Comparison of ENCODE assay signal across 9 mouse cellular contexts in the genomic region with DNA sequence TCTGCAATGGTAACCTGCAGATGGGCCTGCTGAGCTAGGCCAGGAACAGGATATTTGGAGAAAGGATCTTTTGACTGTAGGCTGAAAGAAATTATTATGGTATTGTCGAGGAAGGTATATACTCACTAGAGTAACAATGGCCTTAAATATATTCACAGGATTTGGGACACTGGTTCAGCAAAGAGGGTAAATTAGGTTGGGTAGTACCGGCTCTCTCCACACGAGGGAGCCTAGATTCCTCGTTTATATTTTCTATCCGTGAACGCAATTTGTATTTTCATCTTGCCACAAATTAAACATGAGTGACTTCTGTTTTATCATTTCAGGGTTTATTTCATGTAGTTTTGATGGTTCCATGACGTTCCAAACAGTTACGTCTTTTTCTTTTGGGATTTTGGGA. TPM values are rescaled to one million over a fixed set of nuclear protein-coding genes. Genes with fewer than 3 reads are reported as not detected.
DNase-seq lines count a peak whose midpoint lies in the region; ATAC-seq and TF ChIP-seq lines count a peak whose summit lies in the region.
"Had no signal": no experiment of that assay in that cellular context is flagged by ENCODE, and none has a peak within 500 bp of the region (broad histone marks: within the 10 kb centered on the region; RNA-seq: fewer than 3 reads in every experiment).

No protein-coding gene starts in this region.

- H3K9me3 ChIP-seq in hindbrain, embryonic 11.5 days (ENCODE audit: control insufficient read depth, low read length), result no peaks in the 10 kb centered on the region
- H3K9me3 ChIP-seq in hindbrain, embryonic 13.5 days, result no peaks in the 10 kb centered on the region
- peaks cover 3% of the 10 kb centered on the region; the same call in 1 of the 2 replicates for H3K9me3 ChIP-seq in G1E (replicated peaks)
- H3K9me3 ChIP-seq: lung, embryonic 15.5 days had no signal

- peak; percentile 43; the same call in 1 of the 2 replicates for TF ChIP-seq CTCF in G1E (IDR thresholded peaks at IDR 0.05; ENCODE audit: low read depth, low read length)

- peak; percentile 77 for DNase-seq in hindbrain, embryonic 11.5 days (ENCODE audit: low spot score)
- DNase-seq in G1E (ENCODE audit: low spot score), result no peak
- peak; percentile 76 for DNase-seq in cerebellum, adult 9-10 months
- DNase-seq in frontal cortex, postnatal 36 days (ENCODE audit: low spot score in 2 of 2), result peak; percentile 72 to 79
- peak; percentile 19 for DNase-seq in layer of hippocampus, adult 9-11 months
- DNase-seq in thymus, postnatal 36 days, result peak; percentile 8 to 34

- 12% methylated on average over 8 of the region's 8 CpGs for WGBS in hindbrain, embryonic 11.5 days
- 12% methylated on average over 8 of the region's 8 CpGs for WGBS in hindbrain, embryonic 13.5 days

- H3K4me2 ChIP-seq in hindbrain, embryonic 11.5 days (replicated peaks; ENCODE audit: low read depth, low read length), result no peak overlapping the region
- no peak overlapping the region for H3K4me2 ChIP-seq in hindbrain, embryonic 13.5 days
- H3K4me2 ChIP-seq: lung, embryonic 15.5 days had no signal

- H3K27ac ChIP-seq in hindbrain, embryonic 11.5 days (ENCODE audit: low read depth, low read length), result no peak overlapping the region
- H3K27ac ChIP-seq in hindbrain, embryonic 13.5 days, result no peak overlapping the region
- H3K27ac ChIP-seq: lung, embryonic 15.5 days had no signal

- no peak overlapping the region for H3K4me3 ChIP-seq in hindbrain, embryonic 11.5 days (ENCODE audit: low read depth, low read length)
- H3K4me3 ChIP-seq in hindbrain, embryonic 13.5 days, result no peak overlapping the region
- H3K4me3 ChIP-seq in G1E (ENCODE audit: low read depth, low read length), result no peak overlapping the region
- H3K4me3 ChIP-seq: lung, embryonic 15.5 days had no signal

- no peaks in the 10 kb centered on the region for H3K4me1 ChIP-seq in hindbrain, embryonic 11.5 days (replicated peaks; ENCODE audit: control insufficient read depth, insufficient read depth, low read length)
- H3K4me1 ChIP-seq in hindbrain, embryonic 13.5 days (replicated peaks), result no peaks in the 10 kb centered on the region
- H3K4me1 ChIP-seq in G1E (ENCODE audit: insufficient read depth, low read depth, low read length), result no peaks in the 10 kb centered on the region
- H3K4me1 ChIP-seq: lung, embryonic 15.5 days had no signal

- H3K27me3 ChIP-seq in hindbrain, embryonic 11.5 days (ENCODE audit: control insufficient read depth, insufficient read depth, low read length), result no peaks in the 10 kb centered on the region
- peaks cover 9% of the 10 kb centered on the region; the same call in 1 of the 2 replicates for H3K27me3 ChIP-seq in hindbrain, embryonic 13.5 days
- no peaks in the 10 kb centered on the region for H3K27me3 ChIP-seq in G1E (ENCODE audit: insufficient read depth, low read length)
- H3K27me3 ChIP-seq: lung, embryonic 15.5 days had no signal

- no peak overlapping the region for H3K9ac ChIP-seq in hindbrain, embryonic 11.5 days (ENCODE audit: low read depth, low read length)
- H3K9ac ChIP-seq in hindbrain, embryonic 13.5 days, result no peak overlapping the region
- H3K9ac ChIP-seq: lung, embryonic 15.5 days had no signal

- no peaks in the 10 kb centered on the region for H3K36me3 ChIP-seq in hindbrain, embryonic 11.5 days (ENCODE audit: control insufficient read depth, insufficient read depth, low read length)
- no peaks in the 10 kb centered on the region for H3K36me3 ChIP-seq in hindbrain, embryonic 13.5 days
- H3K36me3 ChIP-seq in G1E (replicated peaks), result no peaks in the 10 kb centered on the region
- H3K36me3 ChIP-seq: lung, embryonic 15.5 days had no signal

- no peak for ATAC-seq in hindbrain, embryonic 11.5 days (ENCODE audit: low FRiP score)
- ATAC-seq in hindbrain, embryonic 13.5 days (ENCODE audit: low FRiP score), result no peak
- ATAC-seq in G1E (ENCODE audit: extremely low read depth, insufficient number of reproducible peaks, low FRiP score, poor library complexity, severe bottlenecking), result no peak
- 0 out of 2 replicates have a peak, but pooled peaks have one; percentile 26 for ATAC-seq in megakaryocyte-erythroid progenitor cell, adult 5-6 weeks (replicated peaks; ENCODE audit: low FRiP score, low TSS enrichment, poor library complexity, severe bottlenecking)

RNA-seq across cellular contexts. Expression of a gene that starts 35.5 kb away (rescaled TPM):
- polyA plus RNA-seq in hindbrain, embryonic 11.5 days (2014; fragmentation: Nextera tagmentation; extraction: Ambion mirVana), result 45.1 and 56.9 TPM in 2 replicates
- polyA plus RNA-seq in hindbrain, embryonic 13.5 days (2015; fragmentation: Nextera tagmentation; extraction: Ambion mirVana), result 68.1 and 69.2 TPM in 2 replicates
- total RNA-seq in G1E (2014; fragmentation: Nextera tagmentation), result 15.6 and 23.0 TPM in 2 replicates
- total RNA-seq in G1E (2017), result 40.5 and 46.9 TPM in 2 replicates
- 24.9 and 28.4 TPM in 2 replicates for polyA plus RNA-seq in G1E (2012)
- total RNA-seq in megakaryocyte-erythroid progenitor cell, adult 5-6 weeks (2014; fragmentation: Nextera tagmentation), result 28.9 and 32.4 TPM in 2 replicates
- total RNA-seq in megakaryocyte-erythroid progenitor cell, adult 5-6 weeks (2017), result 73.5 and 107 TPM in 2 replicates

RNA-seq across cellular contexts. Expression of a gene that starts 35.8 kb away (rescaled TPM):
- 4.7 and 6.6 TPM in 2 replicates for polyA plus RNA-seq in hindbrain, embryonic 11.5 days (2014; fragmentation: Nextera tagmentation; extraction: Ambion mirVana)
- 15.6 and 16.4 TPM in 2 replicates for polyA plus RNA-seq in hindbrain, embryonic 13.5 days (2015; fragmentation: Nextera tagmentation; extraction: Ambion mirVana)
- total RNA-seq in G1E (2014; fragmentation: Nextera tagmentation), result not detected in 2 replicates
- total RNA-seq in G1E (2017), result 0.05 TPM in 1 of 2 replicates, not detected in the other
- not detected in 2 replicates for polyA plus RNA-seq in G1E (2012)
- not detected in 2 replicates for total RNA-seq in megakaryocyte-erythroid progenitor cell, adult 5-6 weeks (2014; fragmentation: Nextera tagmentation)
- not detected in 2 replicates for total RNA-seq in megakaryocyte-erythroid progenitor cell, adult 5-6 weeks (2017)
